Mouse (Mus musculus) cerebellum, adult 8-10 months (tissue): ENCODE measurements at regions not wholly inside any gene's neighbourhood (a gene's known extent, or its start where the extent isn't known, plus 50 kb on each side); places are given as distances from the start of the nearest gene placed in this dataset.
A peak's percentile ranks its signal among the peaks of the same experiment; 100 is the strongest.

Source experiments
- DNase-seq: peaks from one replicate; pipeline ENCODE4 v3.0.0; 2022

DNA sequence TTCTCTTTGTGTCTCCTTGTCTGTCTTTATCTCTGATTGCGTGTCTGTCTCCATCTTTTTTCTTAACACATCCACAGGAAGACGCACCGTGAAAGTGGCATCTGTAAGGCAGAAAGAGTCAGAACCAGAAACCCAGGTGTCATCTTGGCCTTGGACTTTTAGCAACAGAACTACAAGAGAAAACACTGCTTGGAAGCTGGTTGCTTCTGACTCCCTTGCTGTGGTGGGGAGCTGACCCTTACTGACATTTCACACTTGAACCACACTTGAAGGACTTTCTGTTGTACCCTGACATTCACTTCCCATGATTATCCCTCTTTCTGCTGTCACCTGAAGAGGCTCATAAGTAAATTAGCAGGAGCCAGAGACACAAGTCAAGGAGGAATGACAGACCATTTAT is 180.6 kb downstream of the Irx2 start:
- DNase-seq, result no peak

DNA sequence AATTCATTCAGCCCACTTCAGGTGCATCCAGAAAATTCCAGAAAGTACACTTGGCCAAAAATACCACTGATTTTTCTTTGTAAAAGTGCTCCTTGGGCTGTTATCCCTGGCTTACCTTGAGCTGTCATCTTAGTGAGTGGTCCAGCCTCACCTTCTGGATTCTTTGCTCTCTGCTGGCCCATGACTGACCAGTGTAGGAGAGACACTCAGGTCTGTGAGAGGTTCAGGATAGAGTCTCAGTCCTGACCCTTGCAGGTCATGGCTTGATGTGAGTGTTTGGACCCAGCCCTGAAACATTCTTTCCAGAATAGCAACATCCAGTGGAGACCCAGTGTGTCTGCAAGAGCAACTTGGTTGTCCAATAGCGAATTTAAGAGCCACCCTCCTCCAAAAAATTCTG is 182.0 kb downstream of the Irx2 start:
- DNase-seq, result no peak

DNA sequence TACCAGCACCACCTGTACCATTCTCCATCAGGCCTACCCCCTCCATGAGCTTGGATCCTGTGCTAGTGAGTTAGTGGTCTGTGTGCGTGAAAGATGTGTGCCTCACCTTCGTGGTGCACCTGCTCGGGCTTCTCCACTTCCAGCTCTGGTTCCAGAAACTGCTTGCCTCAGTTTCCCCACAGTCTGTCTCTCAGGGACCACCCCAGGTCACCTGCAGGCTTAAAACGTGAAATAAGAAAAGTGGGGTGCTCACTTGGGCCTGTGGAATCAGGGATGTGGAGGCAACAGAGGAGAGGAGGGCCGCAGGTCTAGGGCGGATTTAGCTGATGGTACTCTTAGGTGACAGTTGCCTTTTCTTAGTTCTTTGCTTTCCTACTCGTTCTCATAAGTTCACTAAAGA is 186.0 kb downstream of the Irx2 start:
- no peak for DNase-seq

DNA sequence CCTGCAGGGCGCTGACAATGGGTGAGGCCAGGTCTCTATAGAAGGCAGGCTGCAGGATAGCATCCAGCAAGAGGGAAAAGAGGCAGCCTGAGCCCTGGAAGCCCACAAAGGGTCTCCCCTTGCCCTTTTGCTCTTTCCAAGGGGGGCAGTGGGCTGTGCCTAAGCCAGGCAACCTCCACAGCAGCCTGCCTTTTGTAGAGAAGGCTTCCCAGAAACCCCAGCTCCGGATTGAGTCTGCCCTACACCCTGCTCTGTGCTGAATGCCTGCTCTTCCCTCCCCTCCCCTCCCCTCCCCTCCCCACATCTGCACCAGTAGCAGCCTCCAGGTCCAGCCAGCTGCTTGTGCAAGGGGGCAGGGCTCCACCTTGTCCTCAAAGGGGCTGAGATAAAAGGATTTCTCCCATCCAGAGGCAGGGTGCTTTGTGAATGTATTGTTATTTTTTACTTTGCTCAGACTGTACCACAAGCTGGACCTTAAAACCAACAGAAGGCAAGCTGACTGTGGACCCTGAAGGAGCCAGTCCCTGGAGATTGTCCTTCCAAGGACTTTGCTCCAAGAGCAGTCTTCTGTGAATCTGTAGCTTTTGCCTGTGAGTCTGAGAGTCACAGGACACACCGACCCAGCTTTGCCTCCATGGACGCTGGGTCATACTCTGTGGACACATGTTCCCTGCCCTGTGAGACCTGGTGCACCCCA is 186.8 kb downstream of the Irx2 start:
- DNase-seq, result no peak

GRCm38 (mm10) chr13:72815933-72816553 is 187.4 kb downstream of the Irx2 start:
- no peak for DNase-seq

DNA sequence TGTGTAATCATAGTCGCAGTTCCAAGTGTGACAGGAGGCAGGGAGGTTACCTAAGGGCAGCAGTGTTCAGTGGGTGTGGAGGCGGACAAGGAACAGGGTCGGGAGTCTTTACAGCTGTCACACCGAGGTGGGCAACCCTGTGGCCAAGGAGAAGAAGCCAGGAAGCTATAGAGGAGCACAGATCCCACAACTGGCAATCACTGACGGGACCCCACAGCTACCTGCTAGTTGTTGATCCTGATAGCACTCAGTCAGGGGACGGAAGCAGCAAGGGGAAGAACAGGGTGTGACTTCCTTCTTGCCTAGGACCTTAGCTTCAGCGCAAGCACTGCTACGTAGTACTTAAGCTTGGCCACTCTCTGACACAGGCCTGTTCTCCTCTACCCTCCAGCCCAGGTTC is 188.2 kb downstream of the Irx2 start:
- no peak for DNase-seq

GRCm38 (mm10) chr13:72817521-72817920 is 188.9 kb downstream of the Irx2 start:
- no peak for DNase-seq

DNA sequence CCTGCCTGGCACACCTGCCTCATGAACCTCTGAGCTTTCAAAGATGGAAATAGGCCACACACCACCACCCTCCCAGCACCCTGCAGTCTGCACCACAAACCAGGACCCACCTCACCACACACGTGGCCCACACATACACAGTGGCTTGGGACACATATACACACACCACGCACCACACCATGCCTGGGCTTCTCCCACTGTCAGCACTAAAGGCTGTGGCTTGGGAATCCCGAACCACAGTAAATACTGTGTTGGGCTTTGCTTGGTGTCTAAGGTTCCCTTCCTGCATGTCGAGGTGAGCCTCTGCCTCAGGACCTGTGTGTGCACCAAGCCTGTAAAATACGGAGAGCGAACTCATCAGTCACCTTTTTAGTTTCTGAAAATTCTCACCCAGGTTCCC is 189.3 kb downstream of the Irx2 start:
- DNase-seq, result no peak

DNA sequence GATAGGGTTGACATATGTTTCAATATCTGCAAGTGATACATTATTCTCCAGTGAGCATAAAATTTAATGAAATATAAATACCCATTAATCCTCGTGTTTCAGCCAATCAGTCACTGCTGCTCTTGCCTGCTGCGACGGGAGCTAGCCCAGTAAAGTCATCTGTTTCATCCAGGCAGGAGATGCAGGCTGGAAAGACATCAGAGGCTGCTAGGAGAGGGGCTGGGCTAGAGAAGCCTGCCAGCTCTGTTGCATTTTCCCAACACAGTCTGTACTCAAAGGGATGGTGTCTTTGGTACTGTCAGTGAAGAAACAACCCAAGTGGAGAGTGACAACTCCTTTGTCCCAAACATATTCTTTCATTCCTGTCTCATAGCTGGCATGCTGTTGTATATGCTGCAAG is 198.0 kb downstream of the Irx2 start:
- no peak for DNase-seq

DNA sequence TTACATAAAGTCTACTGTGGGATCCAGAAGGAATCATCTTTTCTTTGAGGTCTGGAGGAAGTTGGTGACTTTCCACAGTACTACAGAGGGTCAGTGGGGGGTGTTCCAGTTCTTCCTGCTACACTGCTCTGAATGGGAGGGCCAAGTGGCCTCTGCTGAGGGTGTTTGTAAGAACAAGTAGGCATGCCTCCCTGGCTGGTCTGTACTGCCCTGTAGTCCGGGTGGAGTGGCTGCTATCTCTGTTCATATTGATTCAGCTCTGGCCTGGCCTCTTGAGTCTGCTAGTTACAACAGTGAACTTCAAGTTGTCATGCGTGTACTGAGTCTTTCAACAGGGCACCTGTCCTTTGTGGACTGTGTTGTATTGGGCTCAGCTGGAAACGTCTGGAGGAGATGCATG is 200.7 kb downstream of the Irx2 start:
- no peak for DNase-seq

DNA sequence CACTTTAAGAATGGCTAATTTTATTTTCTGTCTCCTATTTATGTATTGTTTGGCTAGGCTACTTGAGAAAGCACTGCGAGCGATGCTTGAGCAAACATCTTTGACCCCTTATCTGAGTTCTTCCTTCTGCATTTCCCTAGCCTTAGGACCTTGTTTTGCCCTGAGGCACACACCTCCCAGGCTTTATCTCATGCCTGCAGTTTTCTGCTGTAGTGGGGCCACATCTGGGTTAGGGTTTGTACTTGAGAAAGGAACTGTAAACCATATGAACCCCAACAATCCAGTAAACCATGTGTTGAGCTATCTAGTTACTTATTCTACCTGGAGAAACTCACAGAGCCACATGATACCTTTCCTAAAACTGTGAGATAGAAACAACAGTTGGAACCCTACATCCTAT is 204.7 kb downstream of the Irx2 start:
- no peak for DNase-seq

- no peak for DNase-seq
Observed at GRCm38 (mm10) chr13:72837016-72837415, 208.4 kb downstream of the Irx2 start.

- DNase-seq, result no peak
Observed at GRCm38 (mm10) chr13:72848097-72848496, 219.5 kb downstream of the Irx2 start.

DNA sequence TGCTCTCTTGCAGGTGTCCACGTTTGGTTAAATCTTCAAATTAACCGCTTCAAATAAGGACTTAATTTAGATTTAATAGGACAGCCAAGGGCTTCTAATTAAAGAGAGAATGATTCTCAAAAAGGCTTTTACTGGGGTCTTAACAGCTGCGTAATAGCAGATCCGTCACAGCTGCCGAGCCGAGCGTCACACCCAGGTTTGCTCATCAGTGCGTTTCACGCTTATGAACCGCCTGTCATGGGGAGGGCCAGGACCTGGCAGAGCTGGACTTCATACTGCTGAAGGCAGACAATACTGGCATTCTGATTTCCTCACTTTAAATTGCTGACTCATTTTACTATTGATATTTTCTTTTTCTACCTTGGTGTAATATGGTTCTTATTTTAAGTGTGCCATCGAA is 221.2 kb downstream of the Irx2 start:
- no peak for DNase-seq

GRCm38 (mm10) chr13:72852896-72853295 is 224.3 kb downstream of the Irx2 start:
- no peak for DNase-seq

DNA sequence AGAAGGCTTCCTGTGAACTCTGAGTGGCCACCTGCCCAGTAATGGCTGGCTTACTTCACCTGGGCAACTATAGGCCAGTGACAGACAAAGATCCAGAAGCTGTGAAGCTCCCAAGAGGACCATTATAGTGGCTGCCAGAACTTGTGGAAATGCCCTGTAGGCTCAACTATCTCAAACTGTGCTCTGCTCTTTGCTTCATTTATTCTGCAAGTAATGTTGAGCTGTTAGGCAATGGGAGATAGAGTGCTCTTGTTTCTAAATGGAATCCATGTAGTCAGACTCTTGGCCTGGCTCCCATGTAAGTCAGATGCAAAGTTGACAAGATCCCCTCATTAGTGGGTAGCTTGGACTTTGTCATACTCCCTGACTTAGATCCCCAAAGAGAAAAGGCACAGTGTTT is 247.3 kb downstream of the Irx2 start:
- DNase-seq, result no peak

GRCm38 (mm10) chr13:72894982-72895381 is 266.4 kb downstream of the Irx2 start:
- DNase-seq, result no peak

- no peak for DNase-seq
Observed at GRCm38 (mm10) chr13:72902576-72902975, 274.0 kb downstream of the Irx2 start.

DNA sequence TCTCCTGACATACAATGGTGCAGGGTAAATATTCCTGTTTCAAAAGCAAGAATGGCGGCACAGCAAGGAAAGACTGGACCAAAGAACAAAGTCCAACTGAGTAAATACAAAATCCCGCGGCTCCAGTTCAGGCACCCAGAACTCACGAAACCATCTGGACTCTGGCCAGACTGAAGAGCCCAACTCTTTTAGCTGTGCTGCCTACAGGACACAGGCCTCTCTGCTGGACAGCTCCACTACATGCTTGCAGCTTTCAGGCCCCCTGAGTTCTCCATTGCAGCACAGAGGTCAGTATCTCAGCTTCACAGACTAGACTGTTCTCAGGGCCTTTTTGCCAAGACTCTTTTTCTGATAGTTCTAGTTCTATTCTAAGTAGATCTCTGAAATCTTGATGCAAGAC is 290.3 kb downstream of the Irx2 start:
- DNase-seq, result no peak

DNA sequence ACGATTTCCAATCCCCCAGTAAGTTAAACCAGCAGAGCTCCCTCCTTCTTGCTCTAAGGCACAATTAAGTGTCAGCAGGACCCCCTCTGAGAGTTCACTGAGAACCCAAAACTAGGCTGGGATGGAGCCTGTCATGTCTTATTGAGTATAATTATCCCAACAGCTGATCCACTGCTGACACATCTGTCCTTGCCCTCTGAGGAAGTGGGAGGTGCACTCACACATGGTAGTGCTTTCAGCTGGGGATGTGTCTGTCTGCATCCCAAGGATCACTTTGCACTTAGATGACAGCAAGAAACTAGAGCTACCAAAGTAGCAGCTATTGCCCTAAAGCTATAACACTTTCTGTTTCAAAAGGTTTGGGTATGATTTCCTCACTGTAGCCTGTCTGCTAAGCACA is 291.7 kb downstream of the Irx2 start:
- no peak for DNase-seq

- no peak for DNase-seq
Observed at GRCm38 (mm10) chr13:72924560-72925135, 296.0 kb downstream of the Irx2 start.

GRCm38 (mm10) chr13:72937246-72937645 is 308.6 kb downstream of the Irx2 start:
- DNase-seq, result peak; percentile 2

DNA sequence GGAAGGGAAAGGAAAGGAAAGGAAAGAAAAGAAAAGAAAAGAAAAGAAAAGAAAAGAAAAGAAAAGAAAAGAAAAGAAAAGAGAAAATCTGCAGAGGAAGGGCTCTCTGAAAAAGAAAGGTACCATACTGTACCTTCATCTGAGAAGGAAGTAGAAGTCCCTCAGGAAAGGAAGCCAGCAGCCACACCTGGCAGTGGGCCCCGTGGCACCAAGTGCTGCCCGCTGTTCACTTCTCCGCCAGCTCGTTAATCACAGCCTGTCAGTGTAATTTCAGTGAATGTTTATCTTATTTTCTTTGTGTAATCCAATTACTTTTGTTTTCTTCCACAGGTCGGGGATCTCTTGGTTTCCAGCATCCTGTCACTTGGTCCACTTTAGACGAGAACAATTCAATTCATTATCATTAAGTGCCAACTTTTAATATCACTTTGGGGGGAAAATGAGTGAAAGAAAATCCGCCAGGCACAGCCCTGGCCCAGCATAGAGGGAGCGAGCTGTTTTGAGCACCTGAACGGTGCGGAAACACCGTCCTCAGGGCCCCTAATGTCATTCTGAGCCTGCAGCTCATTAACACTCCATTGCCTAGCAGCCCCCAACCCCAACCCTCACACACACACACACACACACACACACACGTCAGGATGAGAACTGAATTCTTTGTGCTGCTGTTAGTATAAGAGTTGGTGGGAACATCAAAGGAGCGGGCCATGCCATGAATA is 309.7 kb downstream of the Irx2 start:
- no peak for DNase-seq
